ENCODE assay signal across 15 mouse cellular contexts in genomic region chr9:86624039-86624438, GRCm38 (mm10). TPM values are rescaled to one million over a fixed set of nuclear protein-coding genes. Genes with fewer than 3 reads are reported as not detected.
A peak's percentile ranks its signal among the peaks of the same experiment; 100 is the strongest.
DNase-seq lines count a peak whose midpoint lies in the region; ATAC-seq and TF ChIP-seq lines count a peak whose summit lies in the region.
"Had no signal": no experiment of that assay in that cellular context is flagged by ENCODE, and none has a peak within 500 bp of the region (broad histone marks: within the 10 kb centered on the region; RNA-seq: fewer than 3 reads in every experiment).

No protein-coding gene starts in this region.

- TF ChIP-seq CTCF in lung, embryonic 14.5 days (IDR thresholded peaks at IDR 0.05; ENCODE audit: low read depth): no peak
- no peak for TF ChIP-seq CTCF in lung, adult 2 months (IDR thresholded peaks at IDR 0.05; ENCODE audit: insufficient read depth, low read length)

- peak; percentile 35 to 48 for DNase-seq in cerebellum, postnatal 10 days
- no peak for DNase-seq in cerebellum, adult 8-10 months
- peak; percentile 50 for DNase-seq in lung, embryonic 14.5 days
- DNase-seq in lung, adult 2 months: no peak
- no peak for DNase-seq in heart, postnatal 25 days (ENCODE audit: low spot score)
- DNase-seq: adrenal gland, postnatal 36 days; cerebellum, adult 11 months; kidney, postnatal 10 days; lung, adult 18-20 months; right cerebral cortex, postnatal 14 days; thymus, adult 18-20 months had no signal

- no peak for ATAC-seq in lung, embryonic 14.5 days (ENCODE audit: insufficient read depth)
- ATAC-seq in CD4-positive, CD25-positive, alpha-beta regulatory T cell, adult 4 months: peak; percentile 68
- ATAC-seq in granulocyte monocyte progenitor cell, adult 5-6 weeks (replicated peaks; ENCODE audit: poor library complexity, severe bottlenecking): peak; percentile 50
- ATAC-seq in liver, embryonic 12.5 days: no peak

- no peaks in the 10 kb centered on the region for H3K4me1 ChIP-seq in lung, embryonic 14.5 days (ENCODE audit: insufficient read depth)
- H3K4me1 ChIP-seq in lung, adult 2 months (ENCODE audit: control insufficient read depth, insufficient read depth, low read length): no peaks in the 10 kb centered on the region
- H3K4me1 ChIP-seq in liver, embryonic 12.5 days: no peaks in the 10 kb centered on the region

- no peaks in the 10 kb centered on the region for H3K27me3 ChIP-seq in lung, embryonic 14.5 days (ENCODE audit: insufficient read depth, low read length)
- no peaks in the 10 kb centered on the region for H3K27me3 ChIP-seq in liver, embryonic 12.5 days (replicated peaks)

- no peak overlapping the region for H3K27ac ChIP-seq in lung, embryonic 14.5 days (ENCODE audit: low read depth)
- H3K27ac ChIP-seq in liver, embryonic 12.5 days: no peak overlapping the region

- intact Hi-C loops in heart, postnatal 25 days (cut with DNase I): no loop called here

- whole genome bisulfite sequencing in lung, embryonic 14.5 days: 69% methylated on average over 12 of the region's 12 CpGs
- 68% methylated on average over 12 of the region's 12 CpGs for WGBS in lung, adult 2 months
- WGBS in liver, embryonic 12.5 days (ENCODE audit: insufficient replicate concordance): 76% methylated on average over 12 of the region's 12 CpGs

- H3K4me2 ChIP-seq in lung, embryonic 14.5 days: no peak overlapping the region
- no peak overlapping the region for H3K4me2 ChIP-seq in liver, embryonic 12.5 days

- H3K4me3 ChIP-seq in lung, embryonic 14.5 days (ENCODE audit: low read depth, low read length): no peak overlapping the region
- no peak overlapping the region for H3K4me3 ChIP-seq in lung, adult 2 months (replicated peaks; ENCODE audit: extremely low read depth, low read depth, low read length)
- no peak overlapping the region for H3K4me3 ChIP-seq in liver, embryonic 12.5 days

- no peaks in the 10 kb centered on the region for H3K36me3 ChIP-seq in lung, embryonic 14.5 days (ENCODE audit: insufficient read depth)
- no peaks in the 10 kb centered on the region for H3K36me3 ChIP-seq in liver, embryonic 12.5 days
- H3K36me3 ChIP-seq: G1E had no signal

- no peaks in the 10 kb centered on the region for H3K9me3 ChIP-seq in lung, embryonic 14.5 days (ENCODE audit: low read depth, low read length)
- no peaks in the 10 kb centered on the region for H3K9me3 ChIP-seq in liver, embryonic 12.5 days (replicated peaks)
- H3K9me3 ChIP-seq: G1E had no signal

- TF ChIP-seq POLR2A in lung, adult 2 months (IDR thresholded peaks at IDR 0.05; ENCODE audit: borderline replicate concordance, extremely low read depth, low read depth, low read length): no peak

- no peak overlapping the region for H3K9ac ChIP-seq in lung, embryonic 14.5 days
- no peak overlapping the region for H3K9ac ChIP-seq in liver, embryonic 12.5 days

RNA-seq across cellular contexts. Expression of gene Rwdd2a, which starts 52.2 kb away (rescaled TPM):
- polyA plus RNA-seq in lung, embryonic 14.5 days (2014; fragmentation: Nextera tagmentation; extraction: Ambion mirVana): 4.1 and 5.3 TPM in 2 replicates
- polyA plus RNA-seq in lung, adult 2 months (2012; rRNA removed): 1.0 and 2.2 TPM in 2 replicates
- polyA plus RNA-seq in CD4-positive, CD25-positive, alpha-beta regulatory T cell, adult 4 months (2017; shearing (Covaris generic)): 1 to 10 TPM; 4.6 to 5.5 TPM
- 5.4 and 6.9 TPM in 2 replicates for total RNA-seq in granulocyte monocyte progenitor cell, adult 5-6 weeks (2014; fragmentation: Nextera tagmentation)
- total RNA-seq in granulocyte monocyte progenitor cell, adult 5-6 weeks (2017): 4.5 and 5.4 TPM in 2 replicates
- polyA plus RNA-seq in liver, embryonic 12.5 days (2016; fragmentation: Nextera tagmentation; extraction: Ambion mirVana): 1.6 and 2.1 TPM in 2 replicates
- total RNA-seq in heart, postnatal 25 days (2021): under 1 TPM; 0.39 to 0.59 TPM

RNA-seq across cellular contexts. Expression of gene Pgm3, which starts 52.4 kb away (rescaled TPM):
- polyA plus RNA-seq in lung, embryonic 14.5 days (2014; fragmentation: Nextera tagmentation; extraction: Ambion mirVana): 35.1 and 37.7 TPM in 2 replicates
- 4.4 and 7.7 TPM in 2 replicates for polyA plus RNA-seq in lung, adult 2 months (2012; rRNA removed)
- polyA plus RNA-seq in CD4-positive, CD25-positive, alpha-beta regulatory T cell, adult 4 months (2017; shearing (Covaris generic)): 10 to 100 TPM; 17.0 to 24.9 TPM
- 21.7 and 34.2 TPM in 2 replicates for total RNA-seq in granulocyte monocyte progenitor cell, adult 5-6 weeks (2014; fragmentation: Nextera tagmentation)
- total RNA-seq in granulocyte monocyte progenitor cell, adult 5-6 weeks (2017): 31.7 and 32.0 TPM in 2 replicates
- polyA plus RNA-seq in liver, embryonic 12.5 days (2016; fragmentation: Nextera tagmentation; extraction: Ambion mirVana): 17.4 and 17.7 TPM in 2 replicates
- 1 to 10 TPM; 7.0 to 7.5 TPM for total RNA-seq in heart, postnatal 25 days (2021)

Comparison
In these comparisons a context has a peak if more than half of its experiments do, and no peak if none do; other contexts are left out.
1. DNase-seq: peak in cerebellum, postnatal 10 days (2 of 2) and lung, embryonic 14.5 days (single experiment); none in cerebellum, adult 8-10 months (single experiment), lung, adult 2 months (single experiment) and heart, postnatal 25 days (single experiment).
2. ATAC-seq: peak in CD4-positive, CD25-positive, alpha-beta regulatory T cell, adult 4 months (single experiment) and granulocyte monocyte progenitor cell, adult 5-6 weeks (single experiment); none in lung, embryonic 14.5 days (single experiment) and liver, embryonic 12.5 days (single experiment).